Mouse (Mus musculus) forebrain, postnatal 0 days (tissue): ENCODE results near the gene Mlph. TPM values are rescaled to one million over a fixed set of nuclear protein-coding genes. Genes with fewer than 3 reads are reported as not detected.

Experiments used
- ATAC-seq: fragments of 200-750 bp; cut with Nextera tagmentation; 2 replicates; pipeline ENCODE4 v1.8.0; 2017; ENCODE audit warnings: mild to moderate bottlenecking, moderate library complexity
- DNase-seq: peaks from one replicate; pipeline ENCODE4 v3.0.0-alpha.2; 2015
- H3K27ac ChIP-seq: fragments of 300-500 bp; sonication (generic); 2 replicates; pipeline ENCODE4 v1.5.1; 2014; ENCODE audit warnings: low read depth, mild to moderate bottlenecking, antibody characterized with exemption, low read length, moderate library complexity, mixed read lengths
- H3K27me3 ChIP-seq: fragments of 300-500 bp; sonication (generic); 2 replicates; pipeline ENCODE4 v1.6.1; 2014; ENCODE audit warnings: mild to moderate bottlenecking, low read length, mixed read lengths; ENCODE audit not compliant: insufficient read depth
- H3K36me3 ChIP-seq: fragments of 300-500 bp; sonication (generic); 2 replicates; pipeline ENCODE4 v1.6.1; 2014; ENCODE audit warnings: mild to moderate bottlenecking, moderate library complexity; ENCODE audit not compliant: insufficient read depth
- H3K4me1 ChIP-seq: fragments of 300-500 bp; sonication (generic); 2 replicates; pipeline ENCODE4 v1.6.1; 2014; ENCODE audit warnings: antibody characterized with exemption; ENCODE audit not compliant: insufficient read depth
- H3K4me2 ChIP-seq: fragments of 300-500 bp; sonication (generic); 2 replicates; pipeline ENCODE4 v1.6.1; 2014; ENCODE audit warnings: low read depth, mild to moderate bottlenecking, moderate library complexity
- H3K4me3 ChIP-seq: fragments of 300-500 bp; sonication (generic); 2 replicates; pipeline ENCODE4 v1.5.1; 2014; ENCODE audit warnings: low read depth, low read length, mixed read lengths
- H3K9ac ChIP-seq: fragments of 300-500 bp; sonication (generic); 2 replicates; pipeline ENCODE4 v1.6.1; 2014; ENCODE audit warnings: mild to moderate bottlenecking
- H3K9me3 ChIP-seq: fragments of 300-500 bp; sonication (generic); 2 replicates; pipeline ENCODE4 v1.6.1; 2016; ENCODE audit warnings: low read length
- CTCF ChIP-seq: sonication (generic); IDR thresholded peaks from 2 replicates; pipeline ENCODE4 v1.5.1; 2016; ENCODE audit warnings: antibody characterized with exemption, control low read depth, low read depth
- WGBS: fragments of 180-500 bp; shearing (Covaris S2); extraction: QIAGEN DNeasy Blood & Tissue Kit; methylation state at CpG from one replicate; pipeline ENCODE4 v1.1.7; 2014; 5-methylcytosine and 5-hydroxymethylcytosine counted together
- polyA plus RNA-seq: library from polyadenylated mRNA; unstranded; fragments of >200 nt; fragmentation: Nextera tagmentation; extraction: Ambion mirVana; gene quantifications from 2 replicates; pipeline ENCODE4 v1.2.1, GENCODE M21; 2015
- total RNA-seq: library from RNA; depleted of rRNA; stranded (reverse); fragments of >200 nt; gene quantifications from 2 replicates; pipeline ENCODE4 v1.2.3, GENCODE M21; 2014

The Mlph gene
- total and polyA plus RNA-seq, 2 experiments from 2014 or later: 0.14 to 0.33 TPM

DNA sequence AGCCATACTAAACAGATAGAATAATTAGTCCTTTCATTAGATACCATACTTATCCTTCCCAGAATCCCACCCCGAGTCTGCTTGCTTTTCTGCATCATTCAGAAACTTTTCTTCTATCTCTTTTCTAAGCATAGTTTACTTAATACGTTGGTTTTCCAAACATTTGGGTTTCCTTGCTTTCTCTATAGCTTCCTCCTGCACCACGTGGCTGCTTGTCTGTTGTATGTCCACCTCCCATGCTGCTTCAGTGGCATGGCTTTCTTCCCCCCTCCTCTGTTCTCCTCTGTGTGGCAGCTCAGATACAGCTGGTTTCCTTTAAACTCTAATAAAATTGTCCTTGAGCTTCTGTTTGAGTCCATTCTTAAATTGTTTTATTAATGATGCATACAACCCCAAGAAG lies 20.4 kb upstream of the Mlph start:
- no peaks in the 10 kb centered on the region for H3K4me1 ChIP-seq
- 76% methylated on average over 3 of the region's 3 CpGs for WGBS
- TF ChIP-seq CTCF: no peak

DNA sequence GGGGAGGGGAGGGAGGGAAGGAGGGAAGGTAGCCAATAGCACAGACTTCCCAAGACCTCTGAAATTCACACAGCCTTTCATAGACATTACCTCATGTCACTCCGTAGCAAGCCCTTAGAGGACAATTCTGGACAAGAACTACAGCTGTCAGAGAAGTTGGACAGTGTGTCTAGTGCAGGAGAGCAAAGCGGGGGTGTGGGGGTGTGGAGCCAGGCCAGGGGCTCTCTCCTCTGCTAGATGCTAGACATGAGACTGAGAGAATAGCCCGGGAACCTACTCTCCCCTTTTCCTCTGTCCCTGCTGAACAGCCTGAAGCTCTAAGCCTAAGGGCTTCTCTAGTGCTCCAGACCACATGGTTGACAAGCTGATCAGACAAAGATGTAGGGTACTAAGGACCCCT lies 19.9 kb upstream of the Mlph start:
- no peak overlapping the region for H3K4me3 ChIP-seq
- H3K4me2 ChIP-seq: no peak overlapping the region
- DNase-seq: no peak
- H3K36me3 ChIP-seq: no peaks in the 10 kb centered on the region
- H3K27me3 ChIP-seq: no peaks in the 10 kb centered on the region
- no peak for ATAC-seq
- no peaks in the 10 kb centered on the region for H3K4me1 ChIP-seq
- no peaks in the 10 kb centered on the region for H3K9me3 ChIP-seq
- no peak overlapping the region for H3K27ac ChIP-seq
- TF ChIP-seq CTCF: no peak
- 82% methylated on average over 3 of the region's 3 CpGs for WGBS
- no peak overlapping the region for H3K9ac ChIP-seq

More for the DNA sequence above, 20.4 kb upstream of the Mlph start:
- ATAC-seq (no peak), DNase-seq (no peak)
- no peaks in the 10 kb centered on the region for H3K36me3 ChIP-seq
- no peak overlapping the region for H3K4me2 ChIP-seq
- H3K27ac ChIP-seq: no peak overlapping the region
- no peaks in the 10 kb centered on the region for H3K27me3 ChIP-seq
- H3K9me3 ChIP-seq: no peaks in the 10 kb centered on the region
- no peak overlapping the region for H3K9ac ChIP-seq
- H3K4me3 ChIP-seq: no peak overlapping the region

DNA sequence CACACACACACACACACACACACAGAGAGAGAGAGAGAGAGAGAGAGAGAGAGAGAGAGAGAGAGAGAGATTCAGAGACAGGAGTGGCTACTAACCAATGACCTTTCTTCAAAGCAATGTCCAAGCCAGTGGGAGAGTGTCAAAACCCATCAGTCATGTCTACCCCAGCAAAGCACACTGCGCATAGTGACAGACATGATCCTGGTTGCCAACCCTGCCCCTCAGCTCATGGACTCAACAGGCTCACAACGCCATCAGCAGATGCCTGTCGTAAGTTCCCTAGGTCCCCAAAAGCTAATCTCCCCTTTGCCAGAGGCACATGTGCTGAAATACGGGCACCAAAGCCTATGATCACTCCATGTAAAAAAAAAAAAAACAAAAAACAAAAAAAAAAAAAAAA lies 18.6 kb upstream of the Mlph start:
- no peaks in the 10 kb centered on the region for H3K9me3 ChIP-seq
- no peaks in the 10 kb centered on the region for H3K4me1 ChIP-seq
- ATAC-seq: no peak
- H3K27ac ChIP-seq: peak overlapping the region; percentile 54; the same call in 1 of the 2 replicates
- TF ChIP-seq CTCF: no peak
- DNase-seq: no peak
- WGBS: 81% methylated on average over 4 of the region's 4 CpGs
- H3K4me3 ChIP-seq: no peak overlapping the region
- no peaks in the 10 kb centered on the region for H3K27me3 ChIP-seq
- H3K9ac ChIP-seq: no peak overlapping the region
- H3K4me2 ChIP-seq: no peak overlapping the region
- no peaks in the 10 kb centered on the region for H3K36me3 ChIP-seq

DNA sequence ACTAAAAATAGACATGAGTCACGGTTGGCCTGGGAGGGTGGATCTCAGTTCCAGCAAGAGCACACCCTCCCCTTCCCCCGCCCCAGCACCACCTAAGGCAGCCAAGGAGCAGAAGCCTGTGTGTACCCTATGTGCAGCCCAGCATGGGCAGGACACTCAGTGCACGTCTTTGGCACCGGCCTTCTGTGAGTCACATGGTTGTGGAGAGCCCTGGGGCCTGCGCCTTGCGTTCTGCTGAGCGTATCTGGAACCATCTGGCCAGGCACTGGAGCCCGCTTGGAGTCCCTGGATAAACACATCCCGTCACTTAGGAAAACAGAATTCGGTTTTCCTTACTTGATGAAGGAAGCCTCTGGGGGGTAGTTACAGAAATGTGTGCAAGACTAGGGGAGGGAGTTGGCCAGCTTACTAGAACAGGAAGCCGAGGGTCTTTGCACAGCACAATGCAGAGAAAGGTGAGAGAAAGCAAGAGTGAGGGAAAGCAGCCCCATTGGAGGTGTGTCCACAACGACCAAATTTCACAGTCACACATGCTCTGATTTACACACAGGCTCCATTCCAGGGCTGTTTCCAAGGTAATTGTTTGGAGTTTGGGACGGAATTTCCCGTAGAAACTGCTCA lies 18.0 kb upstream of the Mlph start:
- ATAC-seq: peak; percentile 93
- Histone ChIP-seq H3K36me3 (no peaks in the 10 kb centered on the region), H3K4me1 (no peaks in the 10 kb centered on the region), H3K4me3 (no peak overlapping the region), H3K4me2 (no peak overlapping the region; the same call in 1 of the 2 replicates), H3K9me3 (no peaks in the 10 kb centered on the region), H3K27ac (peak overlapping the region; percentile 54; the same call in 1 of the 2 replicates), H3K9ac (no peak overlapping the region), H3K27me3 (no peaks in the 10 kb centered on the region)
- peak; percentile 69 for DNase-seq
- TF ChIP-seq CTCF: no peak
- 51% methylated on average over 14 of the region's 14 CpGs for WGBS

DNA sequence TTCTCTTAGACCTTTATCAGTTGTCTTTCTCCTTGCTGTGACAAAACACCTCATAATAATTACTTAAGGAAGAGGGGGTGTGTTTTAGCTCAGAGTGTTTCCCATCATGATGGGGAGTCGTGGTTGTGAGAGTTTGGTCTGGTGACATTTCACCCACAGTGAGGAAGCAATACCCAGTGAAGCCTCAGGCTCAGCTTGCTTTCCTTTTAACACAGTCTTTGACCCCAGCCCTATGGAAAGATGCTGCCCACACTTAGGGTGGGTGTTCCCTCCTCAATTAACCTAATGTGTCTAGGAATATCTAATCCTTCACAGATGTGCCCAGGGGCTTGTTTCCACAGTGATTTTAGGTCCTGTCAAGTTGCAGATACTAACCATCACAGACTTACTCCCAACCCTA lies 16.9 kb upstream of the Mlph start:
- H3K9ac ChIP-seq: no peak overlapping the region
- H3K4me2 ChIP-seq: no peak overlapping the region
- H3K9me3 ChIP-seq: no peaks in the 10 kb centered on the region
- no peak for DNase-seq
- WGBS: 71% methylated on average over 1 of the region's 1 CpGs
- H3K27ac ChIP-seq: no peak overlapping the region
- no peak for ATAC-seq
- no peak overlapping the region for H3K4me3 ChIP-seq
- H3K36me3 ChIP-seq: no peaks in the 10 kb centered on the region
- H3K4me1 ChIP-seq: no peaks in the 10 kb centered on the region
- TF ChIP-seq CTCF: no peak
- no peaks in the 10 kb centered on the region for H3K27me3 ChIP-seq

DNA sequence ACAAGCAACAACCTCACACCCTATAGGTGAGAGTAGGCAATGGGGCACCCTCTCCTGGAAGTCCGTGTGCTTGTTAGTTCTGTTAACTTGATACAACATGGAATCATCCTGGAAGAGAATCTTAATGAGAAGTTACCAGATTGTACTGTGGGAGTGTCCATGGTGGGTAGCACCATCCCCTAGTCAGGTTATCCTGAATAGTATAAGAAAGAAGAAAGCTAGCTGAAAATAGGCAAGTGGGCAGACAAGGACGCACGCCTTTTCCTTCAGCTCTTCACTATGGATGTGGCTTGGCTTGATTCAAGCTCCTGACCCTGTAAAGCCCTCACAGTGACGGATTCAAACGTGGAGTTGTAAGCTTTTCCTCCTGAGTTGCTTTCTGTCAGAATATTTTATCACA lies 15.1 kb upstream of the Mlph start:
- H3K9me3 ChIP-seq: no peaks in the 10 kb centered on the region
- WGBS: 86% methylated on average over 5 of the region's 5 CpGs
- TF ChIP-seq CTCF: no peak
- H3K4me1 ChIP-seq: no peaks in the 10 kb centered on the region
- ATAC-seq: no peak
- no peak overlapping the region for H3K4me3 ChIP-seq
- H3K4me2 ChIP-seq: no peak overlapping the region
- H3K9ac ChIP-seq: no peak overlapping the region
- no peaks in the 10 kb centered on the region for H3K27me3 ChIP-seq
- no peak for DNase-seq
- H3K36me3 ChIP-seq: no peaks in the 10 kb centered on the region
- no peak overlapping the region for H3K27ac ChIP-seq

DNA sequence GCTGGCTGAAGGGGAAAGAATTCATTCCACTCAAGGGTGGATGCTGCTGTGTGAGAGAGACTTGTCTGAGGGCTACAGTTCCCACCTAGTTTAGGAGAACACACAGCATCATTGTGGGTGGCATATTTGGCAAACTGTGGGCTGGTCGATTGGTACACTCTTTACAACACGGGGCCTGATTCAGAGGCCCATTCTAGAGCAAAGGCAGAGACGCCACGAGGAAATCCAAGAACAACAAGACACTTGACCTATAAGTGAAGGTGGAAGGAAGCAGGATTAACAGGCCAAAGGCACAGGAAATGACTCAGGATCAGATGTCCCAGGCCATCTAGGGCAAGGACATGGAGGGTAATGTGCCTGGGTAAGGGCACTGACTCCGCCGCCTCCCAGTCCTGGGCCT lies 14.5 kb upstream of the Mlph start:
- no peak for DNase-seq
- no peak overlapping the region for H3K4me3 ChIP-seq
- no peaks in the 10 kb centered on the region for H3K9me3 ChIP-seq
- no peak overlapping the region for H3K27ac ChIP-seq
- no peak overlapping the region for H3K4me2 ChIP-seq
- H3K4me1 ChIP-seq: no peaks in the 10 kb centered on the region
- ATAC-seq: no peak
- H3K27me3 ChIP-seq: no peaks in the 10 kb centered on the region
- 88% methylated on average over 6 of the region's 6 CpGs for WGBS
- no peak overlapping the region for H3K9ac ChIP-seq
- no peaks in the 10 kb centered on the region for H3K36me3 ChIP-seq
- no peak for TF ChIP-seq CTCF
